Mouse (Mus musculus): Measurements from ENCODE around the gene Il10rb. TPM values are rescaled to one million over a fixed set of nuclear protein-coding genes. Genes with fewer than 3 reads are reported as not detected.

Il10rb gene
- polyA plus RNA-seq, 2 experiments: 16.5 to 24.3 TPM

DNA sequence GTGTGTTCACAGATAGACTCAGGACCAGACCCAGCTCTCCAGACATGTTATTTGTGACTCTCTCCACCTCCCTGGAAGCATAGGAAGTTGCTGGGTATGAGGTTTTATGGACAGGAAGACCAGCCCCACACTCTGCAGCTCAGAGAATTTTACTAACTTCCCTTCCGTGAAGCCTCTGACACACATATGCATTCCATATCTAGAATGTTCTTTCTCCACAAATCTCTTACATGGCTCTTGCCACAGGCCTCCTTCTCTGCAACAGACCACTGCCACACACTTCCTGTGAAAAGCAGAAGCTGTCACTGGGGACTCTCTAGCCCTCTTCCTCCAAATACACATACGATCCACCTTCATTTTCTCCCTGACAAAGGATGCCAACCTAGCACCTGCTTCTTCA, 38.9 kb upstream of the Il10rb start:
- WGBS: 75% methylated on average over 2 of the region's 2 CpGs
- H3K27ac ChIP-seq (replicated peaks; ENCODE audit: low read depth, low read length): no peak overlapping the region
- no peak overlapping the region for H3K9ac ChIP-seq (ENCODE audit: low read depth, low read length, severe bottlenecking)
- H3K27me3 ChIP-seq (ENCODE audit: control insufficient read depth, insufficient read depth, low read length): no peaks in the 10 kb centered on the region
- no peak overlapping the region for H3K4me3 ChIP-seq (replicated peaks; ENCODE audit: low read length)
- H3K9me3 ChIP-seq (ENCODE audit: control insufficient read depth, low read length): no peaks in the 10 kb centered on the region
- peaks cover 15% of the 10 kb centered on the region for H3K4me1 ChIP-seq (ENCODE audit: control insufficient read depth, insufficient read depth, low read length)
- no peaks in the 10 kb centered on the region for H3K36me3 ChIP-seq (ENCODE audit: control insufficient read depth, insufficient read depth, low read length)
- no peak for DNase-seq (ENCODE audit: low spot score)
- ATAC-seq (ENCODE audit: low FRiP score, low read depth): no peak
- H3K4me2 ChIP-seq (replicated peaks; ENCODE audit: low read depth, low read length, severe bottlenecking): no peak overlapping the region
- TF ChIP-seq POLR2A (IDR thresholded peaks at IDR 0.05; ENCODE audit: borderline replicate concordance, extremely low read depth, insufficient read depth, insufficient read length): no peak

DNA sequence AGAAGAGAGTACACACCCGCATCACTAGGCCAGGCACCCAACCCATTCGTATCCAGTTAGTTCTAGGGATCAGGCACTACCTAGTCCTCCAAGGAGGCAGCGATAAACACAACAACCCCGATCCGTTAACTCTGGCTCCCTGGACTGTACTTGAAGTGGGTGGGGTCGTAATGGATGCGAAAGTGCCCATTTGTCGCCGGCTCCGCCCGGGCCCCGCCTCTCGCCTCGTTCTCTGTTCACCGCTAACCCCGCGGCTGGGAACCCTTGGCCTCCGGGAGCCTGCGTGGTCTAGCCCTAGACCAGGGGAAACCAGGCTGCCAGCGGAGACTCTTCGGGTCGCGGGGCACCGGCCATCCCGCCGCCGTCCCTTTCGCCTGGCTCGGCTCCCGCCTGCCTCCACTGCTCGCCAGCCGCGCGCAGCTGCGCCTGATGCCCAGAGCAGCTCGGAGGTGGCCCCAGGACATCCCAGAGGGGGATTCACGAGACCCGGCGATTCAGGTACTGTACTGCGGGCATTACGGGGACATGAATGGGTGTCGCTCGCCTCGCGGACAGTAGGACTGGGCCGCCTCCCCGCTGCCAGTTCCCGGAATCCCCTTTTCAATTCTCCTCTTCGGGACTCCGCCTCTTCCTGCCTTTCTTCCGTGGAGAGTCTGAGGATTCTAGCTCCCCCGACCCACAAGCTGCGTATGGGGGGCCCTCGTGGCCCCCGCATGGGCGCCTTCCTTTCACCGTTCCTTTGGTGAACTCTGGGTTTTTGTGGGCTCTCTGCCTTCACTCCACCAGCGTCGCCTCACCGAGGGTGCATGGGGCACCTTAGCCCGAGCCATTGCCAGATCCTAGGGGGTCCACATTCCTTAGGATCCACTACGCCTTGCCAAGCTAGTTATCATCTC, 33.1 kb upstream of the Il10rb start, which contains the start of gene Ifnar2:
TSS of gene Ifnar2 (plus strand) at position 207 of the 896 bp plus-strand sequence.
- ATAC-seq (ENCODE audit: low FRiP score, low read depth): peak; percentile 88
- no peaks in the 10 kb centered on the region for H3K9me3 ChIP-seq (ENCODE audit: control insufficient read depth, low read length)
- H3K27ac ChIP-seq (replicated peaks; ENCODE audit: low read depth, low read length): peak within 1 kb of the TSS; percentile 90
- H3K27me3 ChIP-seq (ENCODE audit: control insufficient read depth, insufficient read depth, low read length): no peaks in the 10 kb centered on the region
- H3K36me3 ChIP-seq (ENCODE audit: control insufficient read depth, insufficient read depth, low read length): no peaks in the 10 kb centered on the region
- peak; percentile 73 for DNase-seq (ENCODE audit: low spot score)
- H3K4me3 ChIP-seq (replicated peaks; ENCODE audit: low read length): peak within 1 kb of the TSS; percentile 77
- peak within 1 kb of the TSS; percentile 87 for H3K9ac ChIP-seq (ENCODE audit: low read depth, low read length, severe bottlenecking)
- H3K4me1 ChIP-seq (ENCODE audit: control insufficient read depth, insufficient read depth, low read length): peaks cover 13% of the 10 kb centered on the region
- under 1% methylated on average over 48 of the region's 62 CpGs for WGBS
- peak; percentile 51; the same call in 1 of the 2 replicates for TF ChIP-seq POLR2A (IDR thresholded peaks at IDR 0.05; ENCODE audit: borderline replicate concordance, extremely low read depth, insufficient read depth, insufficient read length)
- H3K4me2 ChIP-seq (replicated peaks; ENCODE audit: low read depth, low read length, severe bottlenecking): peak within 1 kb of the TSS; percentile 68

GRCm38 (mm10) chr16:91373473-91374252, 32.3 kb upstream of the Il10rb start:
- no peak for ATAC-seq (ENCODE audit: low FRiP score, low read depth)
- Histone ChIP-seq H3K36me3 (ENCODE audit: control insufficient read depth, insufficient read depth, low read length) (no peaks in the 10 kb centered on the region), H3K4me3 (replicated peaks; ENCODE audit: low read length) (peak overlapping the region; percentile 77), H3K4me1 (ENCODE audit: control insufficient read depth, insufficient read depth, low read length) (peaks cover 14% of the 10 kb centered on the region), H3K9ac (ENCODE audit: low read depth, low read length, severe bottlenecking) (peak overlapping the region; percentile 87), H3K27me3 (ENCODE audit: control insufficient read depth, insufficient read depth, low read length) (no peaks in the 10 kb centered on the region), H3K27ac (replicated peaks; ENCODE audit: low read depth, low read length) (peak overlapping the region; percentile 90), H3K4me2 (replicated peaks; ENCODE audit: low read depth, low read length, severe bottlenecking) (peak overlapping the region; percentile 68), H3K9me3 (ENCODE audit: control insufficient read depth, low read length) (no peaks in the 10 kb centered on the region)
- 31% methylated on average over 13 of the region's 13 CpGs for WGBS
- no peak for TF ChIP-seq POLR2A (IDR thresholded peaks at IDR 0.05; ENCODE audit: borderline replicate concordance, extremely low read depth, insufficient read depth, insufficient read length)
- DNase-seq (ENCODE audit: low spot score): no peak

DNA sequence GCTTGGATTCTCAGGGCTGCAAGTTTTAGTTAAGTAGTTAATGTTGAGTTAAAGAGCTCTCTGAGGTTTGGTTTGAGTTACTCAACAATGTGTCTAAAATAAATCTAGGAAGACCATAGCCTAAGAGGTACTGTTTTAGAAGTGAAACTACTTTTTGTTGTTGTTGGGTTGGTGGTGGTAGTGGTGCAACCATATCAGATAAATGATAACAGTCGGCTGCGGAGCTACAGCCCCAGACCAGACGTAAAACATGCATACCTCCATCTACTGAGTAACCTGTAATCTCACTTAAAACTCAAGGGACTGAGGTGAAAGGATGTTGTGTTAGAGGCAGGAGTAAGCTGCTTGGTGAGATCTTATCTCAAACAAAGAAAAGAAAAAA, 31.7 kb upstream of the Il10rb start:
- Histone ChIP-seq H3K9me3 (ENCODE audit: control insufficient read depth, low read length) (no peaks in the 10 kb centered on the region), H3K27ac (replicated peaks; ENCODE audit: low read depth, low read length) (no peak overlapping the region), H3K4me3 (replicated peaks; ENCODE audit: low read length) (peak overlapping the region; percentile 77), H3K9ac (ENCODE audit: low read depth, low read length, severe bottlenecking) (no peak overlapping the region), H3K4me2 (replicated peaks; ENCODE audit: low read depth, low read length, severe bottlenecking) (peak overlapping the region; percentile 68; the same call in 1 of the 2 replicates), H3K4me1 (ENCODE audit: control insufficient read depth, insufficient read depth, low read length) (peaks cover 19% of the 10 kb centered on the region), H3K27me3 (ENCODE audit: control insufficient read depth, insufficient read depth, low read length) (no peaks in the 10 kb centered on the region), H3K36me3 (ENCODE audit: control insufficient read depth, insufficient read depth, low read length) (no peaks in the 10 kb centered on the region)
- no peak for ATAC-seq (ENCODE audit: low FRiP score, low read depth)
- WGBS: 78% methylated on average over 3 of the region's 3 CpGs
- DNase-seq (ENCODE audit: low spot score): no peak
- no peak for TF ChIP-seq POLR2A (IDR thresholded peaks at IDR 0.05; ENCODE audit: borderline replicate concordance, extremely low read depth, insufficient read depth, insufficient read length)

DNA sequence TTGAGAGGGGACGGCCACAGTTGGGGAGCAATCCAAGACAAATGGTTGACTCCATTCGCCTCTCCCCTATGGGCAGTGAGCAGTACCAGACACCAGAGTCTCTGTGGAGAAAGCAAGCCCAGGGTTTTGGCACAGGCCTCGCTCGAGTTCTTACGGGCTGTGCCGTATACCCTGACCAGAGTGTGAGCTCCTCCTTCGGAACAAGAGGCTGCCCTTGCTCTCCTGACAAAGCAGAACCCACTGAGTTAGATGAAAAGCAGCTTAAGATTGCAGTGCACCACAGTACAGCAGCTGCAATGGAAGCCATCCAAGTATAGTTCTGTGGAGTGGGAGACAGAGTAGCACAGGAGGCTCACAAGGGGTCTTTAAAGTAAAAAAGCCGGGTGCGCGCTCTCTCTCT, 29.3 kb upstream of the Il10rb start:
- H3K9me3 ChIP-seq (ENCODE audit: control insufficient read depth, low read length): no peaks in the 10 kb centered on the region
- no peak for TF ChIP-seq POLR2A (IDR thresholded peaks at IDR 0.05; ENCODE audit: borderline replicate concordance, extremely low read depth, insufficient read depth, insufficient read length)
- no peaks in the 10 kb centered on the region for H3K27me3 ChIP-seq (ENCODE audit: control insufficient read depth, insufficient read depth, low read length)
- no peak overlapping the region for H3K9ac ChIP-seq (ENCODE audit: low read depth, low read length, severe bottlenecking)
- no peak for DNase-seq (ENCODE audit: low spot score)
- ATAC-seq (ENCODE audit: low FRiP score, low read depth): no peak
- no peak overlapping the region for H3K4me2 ChIP-seq (replicated peaks; ENCODE audit: low read depth, low read length, severe bottlenecking)
- H3K36me3 ChIP-seq (ENCODE audit: control insufficient read depth, insufficient read depth, low read length): peaks cover 4% of the 10 kb centered on the region; the same call in 1 of the 2 replicates
- WGBS: 86% methylated on average over 10 of the region's 10 CpGs
- no peak overlapping the region for H3K4me3 ChIP-seq (replicated peaks; ENCODE audit: low read length)
- H3K27ac ChIP-seq (replicated peaks; ENCODE audit: low read depth, low read length): 0 out of 2 replicates have a peak overlapping the region, but pooled peaks have one; percentile 39
- peaks cover 19% of the 10 kb centered on the region for H3K4me1 ChIP-seq (ENCODE audit: control insufficient read depth, insufficient read depth, low read length)

Data from limb, embryonic 14.5 days (tissue).